12 mouse cellular contexts compared by ENCODE assay signal in the genomic region with DNA sequence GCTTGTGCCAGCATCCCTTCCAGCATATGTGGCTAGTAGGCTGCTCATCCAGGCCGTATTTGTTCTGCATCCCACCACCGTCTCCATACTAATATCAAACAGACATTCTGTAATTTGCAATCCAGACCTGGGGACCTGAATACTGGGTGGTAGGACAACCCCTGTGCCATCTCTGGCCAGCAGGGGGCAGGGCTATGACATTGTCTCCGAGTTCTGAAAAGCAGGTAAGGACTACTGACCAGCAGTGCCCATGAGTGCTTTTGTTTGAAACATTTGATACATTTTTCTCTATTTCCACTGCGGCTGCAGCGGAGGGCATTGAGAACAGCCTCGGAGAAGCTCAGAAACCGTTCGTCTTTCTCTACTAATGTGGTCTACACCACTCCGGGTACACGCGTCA. TPM values are rescaled to one million over a fixed set of nuclear protein-coding genes. Genes with fewer than 3 reads are reported as not detected.
DNase-seq lines count a peak whose midpoint lies in the region; ATAC-seq and TF ChIP-seq lines count a peak whose summit lies in the region.
"Had no signal": no experiment of that assay in that cellular context is flagged by ENCODE, and none has a peak within 500 bp of the region (broad histone marks: within the 10 kb centered on the region; RNA-seq: fewer than 3 reads in every experiment).

No protein-coding gene starts in this region.

- intact Hi-C loops in heart, postnatal 36 days (cut with DNase I): loop anchor here (10.0 kb wide), 1 partner anchor 380 kb away; no protein-coding TSS in a partner anchor

- H3K36me3 ChIP-seq in thymus, adult 2 months (ENCODE audit: control insufficient read depth, insufficient read depth, low read length): no peaks in the 10 kb centered on the region
- no peaks in the 10 kb centered on the region for H3K36me3 ChIP-seq in liver, embryonic 14.5 days (replicated peaks; ENCODE audit: control insufficient read depth, insufficient read depth, low read depth)
- H3K36me3 ChIP-seq: embryonic facial prominence, embryonic 15.5 days had no signal

- H3K4me2 ChIP-seq in liver, embryonic 14.5 days (ENCODE audit: low read depth): no peak overlapping the region
- H3K4me2 ChIP-seq: embryonic facial prominence, embryonic 15.5 days had no signal

- H3K27me3 ChIP-seq in thymus, adult 2 months (ENCODE audit: control insufficient read depth, insufficient read depth, low read length): no peaks in the 10 kb centered on the region
- no peaks in the 10 kb centered on the region for H3K27me3 ChIP-seq in liver, embryonic 14.5 days (ENCODE audit: control insufficient read depth, insufficient read depth, low read length)
- H3K27me3 ChIP-seq: embryonic facial prominence, embryonic 15.5 days had no signal

- no peaks in the 10 kb centered on the region for H3K9me3 ChIP-seq in liver, embryonic 14.5 days (ENCODE audit: control insufficient read depth, low read length)
- H3K9me3 ChIP-seq: embryonic facial prominence, embryonic 15.5 days had no signal

- peak overlapping the region; percentile 13; the same call in 1 of the 2 replicates for H3K27ac ChIP-seq in thymus, adult 2 months (ENCODE audit: control insufficient read depth, insufficient read depth, low read length)
- no peak overlapping the region for H3K27ac ChIP-seq in liver, embryonic 14.5 days
- H3K27ac ChIP-seq: embryonic facial prominence, embryonic 15.5 days had no signal

- TF ChIP-seq CTCF in thymus, adult 2 months (IDR thresholded peaks at IDR 0.05; ENCODE audit: borderline replicate concordance, control insufficient read depth, extremely low read depth, insufficient read depth, low read length, poor library complexity): no peak
- TF ChIP-seq CTCF in liver, embryonic 14.5 days (IDR thresholded peaks at IDR 0.05; ENCODE audit: low read depth): peak; percentile 71

- WGBS in thymus, adult 2 months: 88% methylated on average over 11 of the region's 11 CpGs
- 73% methylated on average over 11 of the region's 11 CpGs for WGBS in liver, embryonic 14.5 days (ENCODE audit: insufficient replicate concordance)

- H3K4me1 ChIP-seq in thymus, adult 2 months (replicated peaks; ENCODE audit: control insufficient read depth, insufficient read depth, low read length): peaks cover 30% of the 10 kb centered on the region
- H3K4me1 ChIP-seq in liver, embryonic 14.5 days (replicated peaks; ENCODE audit: control insufficient read depth in 2 of 2, insufficient read depth in 2 of 2, low read length in 1 of 2): peaks cover 0 to 9% of the 10 kb centered on the region in 2 experiments; a peak in 1 of 4 replicates

- no peak for TF ChIP-seq EP300 in liver, embryonic 14.5 days (IDR thresholded peaks at IDR 0.05; ENCODE audit: low read depth)

- no peak overlapping the region for H3K9ac ChIP-seq in liver, embryonic 14.5 days (replicated peaks)
- H3K9ac ChIP-seq: embryonic facial prominence, embryonic 15.5 days had no signal

- TF ChIP-seq POLR2A in thymus, adult 2 months (IDR thresholded peaks at IDR 0.05; ENCODE audit: control insufficient read depth, extremely low read depth, insufficient read depth, low read length, poor library complexity): no peak

- no peak for ATAC-seq in liver, embryonic 14.5 days (ENCODE audit: insufficient read depth)

- peak; percentile 60 for DNase-seq in cerebellum, adult 9-10 months
- no peak for DNase-seq in cerebellum, postnatal 4 days (ENCODE audit: low spot score in 2 of 2)
- DNase-seq in thymus, adult 2 months: peak; percentile 39
- no peak for DNase-seq in thymus, adult 18-20 months
- DNase-seq in liver, embryonic 14.5 days (ENCODE audit: low read depth in 3 of 3, low spot score in 3 of 3): no peak
- no peak for DNase-seq in right cerebral cortex, postnatal 4 days
- no peak for DNase-seq in ovary, adult 18-20 months (ENCODE audit: low spot score)
- no peak for DNase-seq in heart, postnatal 36 days

- H3K4me3 ChIP-seq in thymus, adult 2 months (ENCODE audit: control insufficient read depth, insufficient read depth, low read length): no peak overlapping the region
- no peak overlapping the region for H3K4me3 ChIP-seq in liver, embryonic 14.5 days (ENCODE audit: insufficient read depth in 1 of 2, low read depth in 2 of 2, low read length in 2 of 2)
- H3K4me3 ChIP-seq: embryonic facial prominence, embryonic 15.5 days had no signal

RNA-seq across cellular contexts. Expression of gene Gm11985, which starts 44.0 kb away (rescaled TPM):
- polyA plus RNA-seq in thymus, adult 2 months (2012; rRNA removed): not detected in 2 replicates
- not detected in 2 replicates for polyA plus RNA-seq in liver, embryonic 14.5 days (2012; rRNA removed)
- not detected in 2 replicates for polyA plus RNA-seq in liver, embryonic 14.5 days (2014; fragmentation: Nextera tagmentation; extraction: Ambion mirVana)
- not detected for total RNA-seq in heart, postnatal 36 days (2021)
- total RNA-seq: megakaryocyte-erythroid progenitor cell, adult 5-6 weeks; MEL had no signal
- polyA plus RNA-seq: embryonic facial prominence, embryonic 15.5 days; large intestine, adult 2 months had no signal

RNA-seq across cellular contexts. Expression of gene Igfbp1, which starts 53.2 kb away (rescaled TPM):
- 0.30 and 0.37 TPM in 2 replicates for polyA plus RNA-seq in thymus, adult 2 months (2012; rRNA removed)
- polyA plus RNA-seq in liver, embryonic 14.5 days (2012; rRNA removed): 48.0 and 51.7 TPM in 2 replicates
- 56.3 and 62.0 TPM in 2 replicates for polyA plus RNA-seq in liver, embryonic 14.5 days (2014; fragmentation: Nextera tagmentation; extraction: Ambion mirVana)
- total RNA-seq in heart, postnatal 36 days (2021): not detected
- total RNA-seq: megakaryocyte-erythroid progenitor cell, adult 5-6 weeks; MEL had no signal

Comparison
In these comparisons a context has a peak if more than half of its experiments do, and no peak if none do; other contexts are left out.
1. DNase-seq: peak in cerebellum, adult 9-10 months (single experiment) and thymus, adult 2 months (single experiment); none in cerebellum, postnatal 4 days (0 of 2), thymus, adult 18-20 months (0 of 2), liver, embryonic 14.5 days (0 of 3), right cerebral cortex, postnatal 4 days (single experiment), ovary, adult 18-20 months (single experiment) and heart, postnatal 36 days (0 of 2).
2. RNA of gene Igfbp1, which starts 53.2 kb away (polyA plus RNA-seq): 48.0 to 62.0 TPM in liver, embryonic 14.5 days; 0.30 to 0.37 TPM in thymus, adult 2 months; every median in the first group is over 10 times any median in the second.